Mouse (Mus musculus): ENCODE results near the gene Siah2. TPM values are rescaled to one million over a fixed set of nuclear protein-coding genes. Genes with fewer than 3 reads are reported as not detected.

Siah2 gene
- polyA plus RNA-seq, 1 experiment = 15.6 TPM

GRCm38 (mm10) chr3:58723656-58724055, 31.5 kb upstream of the Siah2 start:
- H3K4me1 ChIP-seq (ENCODE audit: control insufficient read depth, insufficient read depth, low read length) = no peaks in the 10 kb centered on the region
- H3K4me3 ChIP-seq (ENCODE audit: insufficient read depth, low read length) = no peak overlapping the region
- no peak overlapping the region for H3K27ac ChIP-seq (ENCODE audit: insufficient read depth, low read length)
- no peak for TF ChIP-seq CTCF (IDR thresholded peaks at IDR 0.05; ENCODE audit: extremely low read depth, insufficient read depth, low read length)
- no peak for TF ChIP-seq POLR2A (IDR thresholded peaks at IDR 0.05; ENCODE audit: extremely low read depth, insufficient read depth, low read length)

GRCm38 (mm10) chr3:58719461-58720230, 27.4 kb upstream of the Siah2 start:
- H3K4me3 ChIP-seq (ENCODE audit: insufficient read depth, low read length) = no peak overlapping the region
- H3K4me1 ChIP-seq (ENCODE audit: control insufficient read depth, insufficient read depth, low read length) = no peaks in the 10 kb centered on the region
- H3K27ac ChIP-seq (ENCODE audit: insufficient read depth, low read length) = no peak overlapping the region
- TF ChIP-seq POLR2A (IDR thresholded peaks at IDR 0.05; ENCODE audit: extremely low read depth, insufficient read depth, low read length) = no peak
- TF ChIP-seq CTCF (IDR thresholded peaks at IDR 0.05; ENCODE audit: extremely low read depth, insufficient read depth, low read length) = no peak

GRCm38 (mm10) chr3:58716705-58717104, 24.5 kb upstream of the Siah2 start:
- no peak overlapping the region for H3K4me3 ChIP-seq (ENCODE audit: insufficient read depth, low read length)
- TF ChIP-seq CTCF (IDR thresholded peaks at IDR 0.05; ENCODE audit: extremely low read depth, insufficient read depth, low read length) (no peak), POLR2A (IDR thresholded peaks at IDR 0.05; ENCODE audit: extremely low read depth, insufficient read depth, low read length) (no peak)

GRCm38 (mm10) chr3:58714767-58715166, 22.6 kb upstream of the Siah2 start:
- Histone ChIP-seq H3K4me3 (ENCODE audit: insufficient read depth, low read length) (no peak overlapping the region), H3K4me1 (ENCODE audit: control insufficient read depth, insufficient read depth, low read length) (no peaks in the 10 kb centered on the region), H3K27ac (ENCODE audit: insufficient read depth, low read length) (no peak overlapping the region)
- TF ChIP-seq CTCF (IDR thresholded peaks at IDR 0.05; ENCODE audit: extremely low read depth, insufficient read depth, low read length) (no peak), POLR2A (IDR thresholded peaks at IDR 0.05; ENCODE audit: extremely low read depth, insufficient read depth, low read length) (no peak)

More at GRCm38 (mm10) chr3:58716705-58717104, 24.5 kb upstream of the Siah2 start:
- Histone ChIP-seq H3K27ac (ENCODE audit: insufficient read depth, low read length) (no peak overlapping the region), H3K4me1 (ENCODE audit: control insufficient read depth, insufficient read depth, low read length) (no peaks in the 10 kb centered on the region)

GRCm38 (mm10) chr3:58714034-58714433, 21.8 kb upstream of the Siah2 start:
- Histone ChIP-seq H3K4me3 (ENCODE audit: insufficient read depth, low read length) (no peak overlapping the region), H3K27ac (ENCODE audit: insufficient read depth, low read length) (no peak overlapping the region), H3K4me1 (ENCODE audit: control insufficient read depth, insufficient read depth, low read length) (no peaks in the 10 kb centered on the region)
- TF ChIP-seq CTCF (IDR thresholded peaks at IDR 0.05; ENCODE audit: extremely low read depth, insufficient read depth, low read length) (no peak), POLR2A (IDR thresholded peaks at IDR 0.05; ENCODE audit: extremely low read depth, insufficient read depth, low read length) (no peak)

GRCm38 (mm10) chr3:58713191-58713590, 21.0 kb upstream of the Siah2 start:
- Histone ChIP-seq H3K27ac (ENCODE audit: insufficient read depth, low read length) (no peak overlapping the region), H3K4me3 (ENCODE audit: insufficient read depth, low read length) (no peak overlapping the region), H3K4me1 (ENCODE audit: control insufficient read depth, insufficient read depth, low read length) (no peaks in the 10 kb centered on the region)
- TF ChIP-seq CTCF (IDR thresholded peaks at IDR 0.05; ENCODE audit: extremely low read depth, insufficient read depth, low read length) = no peak
- TF ChIP-seq POLR2A (IDR thresholded peaks at IDR 0.05; ENCODE audit: extremely low read depth, insufficient read depth, low read length) = no peak

- Histone ChIP-seq H3K4me1 (ENCODE audit: control insufficient read depth, insufficient read depth, low read length) (no peaks in the 10 kb centered on the region), H3K27ac (ENCODE audit: insufficient read depth, low read length) (no peak overlapping the region), H3K4me3 (ENCODE audit: insufficient read depth, low read length) (no peak overlapping the region)
- TF ChIP-seq CTCF (IDR thresholded peaks at IDR 0.05; ENCODE audit: extremely low read depth, insufficient read depth, low read length) = no peak
- TF ChIP-seq POLR2A (IDR thresholded peaks at IDR 0.05; ENCODE audit: extremely low read depth, insufficient read depth, low read length) = no peak
Measured at GRCm38 (mm10) chr3:58704547-58704946, 12.3 kb upstream of the Siah2 start.

- no peaks in the 10 kb centered on the region for H3K4me1 ChIP-seq (ENCODE audit: control insufficient read depth, insufficient read depth, low read length)
- no peak for TF ChIP-seq POLR2A (IDR thresholded peaks at IDR 0.05; ENCODE audit: extremely low read depth, insufficient read depth, low read length)
- TF ChIP-seq CTCF (IDR thresholded peaks at IDR 0.05; ENCODE audit: extremely low read depth, insufficient read depth, low read length) = no peak
- H3K27ac ChIP-seq (ENCODE audit: insufficient read depth, low read length) = no peak overlapping the region
- H3K4me3 ChIP-seq (ENCODE audit: insufficient read depth, low read length) = no peak overlapping the region
Measured at GRCm38 (mm10) chr3:58703748-58704147, 11.5 kb upstream of the Siah2 start.

GRCm38 (mm10) chr3:58702329-58702728, 10.1 kb upstream of the Siah2 start:
- no peak overlapping the region for H3K4me3 ChIP-seq (ENCODE audit: insufficient read depth, low read length)
- no peak for TF ChIP-seq CTCF (IDR thresholded peaks at IDR 0.05; ENCODE audit: extremely low read depth, insufficient read depth, low read length)
- no peak for TF ChIP-seq POLR2A (IDR thresholded peaks at IDR 0.05; ENCODE audit: extremely low read depth, insufficient read depth, low read length)
- H3K4me1 ChIP-seq (ENCODE audit: control insufficient read depth, insufficient read depth, low read length) = no peaks in the 10 kb centered on the region
- no peak overlapping the region for H3K27ac ChIP-seq (ENCODE audit: insufficient read depth, low read length)

GRCm38 (mm10) chr3:58701441-58701840, 9.2 kb upstream of the Siah2 start:
- no peak for TF ChIP-seq CTCF (IDR thresholded peaks at IDR 0.05; ENCODE audit: extremely low read depth, insufficient read depth, low read length)
- TF ChIP-seq POLR2A (IDR thresholded peaks at IDR 0.05; ENCODE audit: extremely low read depth, insufficient read depth, low read length) = no peak
- Histone ChIP-seq H3K27ac (ENCODE audit: insufficient read depth, low read length) (no peak overlapping the region), H3K4me3 (ENCODE audit: insufficient read depth, low read length) (no peak overlapping the region), H3K4me1 (ENCODE audit: control insufficient read depth, insufficient read depth, low read length) (no peaks in the 10 kb centered on the region)
